ENCODE assay signal across 8 mouse cellular contexts in genomic region chr10:10688907-10689667, GRCm38 (mm10). TPM values are rescaled to one million over a fixed set of nuclear protein-coding genes. Genes with fewer than 3 reads are reported as not detected.
DNase-seq lines count a peak whose midpoint lies in the region; ATAC-seq and TF ChIP-seq lines count a peak whose summit lies in the region.

No protein-coding gene starts in this region.

- H3K36me3 ChIP-seq in kidney, embryonic 15.5 days: no peaks in the 10 kb centered on the region
- no peaks in the 10 kb centered on the region for H3K36me3 ChIP-seq in forebrain, embryonic 16.5 days (ENCODE audit: control insufficient read depth, insufficient read depth)
- H3K36me3 ChIP-seq in myocyte (ENCODE audit: control insufficient read depth, insufficient read depth): no peaks in the 10 kb centered on the region

- H3K4me2 ChIP-seq in kidney, embryonic 15.5 days: peak overlapping the region; percentile 90
- peak overlapping the region; percentile 85 for H3K4me2 ChIP-seq in forebrain, embryonic 16.5 days (ENCODE audit: low read length)
- H3K4me2 ChIP-seq in myocyte (ENCODE audit: low read depth): peak overlapping the region; percentile 74

- peaks cover 25% of the 10 kb centered on the region for H3K27me3 ChIP-seq in kidney, embryonic 15.5 days
- H3K27me3 ChIP-seq in forebrain, embryonic 16.5 days (replicated peaks; ENCODE audit: control insufficient read depth, insufficient read depth, low read length): no peaks in the 10 kb centered on the region
- H3K27me3 ChIP-seq in myocyte (ENCODE audit: control insufficient read depth, insufficient read depth, insufficient read length): no peaks in the 10 kb centered on the region

- no peaks in the 10 kb centered on the region for H3K9me3 ChIP-seq in kidney, embryonic 15.5 days (replicated peaks)
- H3K9me3 ChIP-seq in forebrain, embryonic 16.5 days (ENCODE audit: control insufficient read depth, low read length): no peaks in the 10 kb centered on the region

- H3K9ac ChIP-seq in kidney, embryonic 15.5 days: 0 out of 2 replicates have a peak overlapping the region, but pooled peaks have one; percentile 21
- peak overlapping the region; percentile 49 for H3K9ac ChIP-seq in forebrain, embryonic 16.5 days (replicated peaks; ENCODE audit: low read depth, low read length)

- DNase-seq in kidney, adult 11 months: no peak
- DNase-seq in adrenal gland, postnatal 36 days: peak; percentile 2 to 11
- DNase-seq in left cerebral cortex, postnatal 14 days (ENCODE audit: low spot score in 2 of 2): peak; percentile 33 to 35
- no peak for DNase-seq in c-Kit-positive CD71-positive TER-119-positive erythroid progenitor cells, embryonic 14.5 days (ENCODE audit: low spot score)

- 2% methylated on average over 35 of the region's 35 CpGs for WGBS in kidney, embryonic 15.5 days
- WGBS in forebrain, embryonic 16.5 days: 2% methylated on average over 35 of the region's 35 CpGs

- intact Hi-C loops in left cerebral cortex, postnatal 14 days (cut with DNase I): loop anchor here (10.0 kb wide), 1 partner anchor 74 kb away; no protein-coding TSS in a partner anchor

- H3K4me1 ChIP-seq in kidney, embryonic 15.5 days: peaks cover 11% of the 10 kb centered on the region; the same call in 1 of the 2 replicates
- H3K4me1 ChIP-seq in forebrain, embryonic 16.5 days (replicated peaks; ENCODE audit: control insufficient read depth, insufficient read depth, low read length): peaks cover 12% of the 10 kb centered on the region

- no peaks in the 10 kb centered on the region for H3K79me2 ChIP-seq in myocyte (ENCODE audit: control insufficient read depth, insufficient read depth)

- no peak overlapping the region for H3ac ChIP-seq in myocyte (ENCODE audit: control insufficient read depth, insufficient read length)

- no peak for TF ChIP-seq POLR2A in myocyte (IDR thresholded peaks at IDR 0.05; ENCODE audit: insufficient read length, low read depth)

- ATAC-seq in kidney, embryonic 15.5 days (replicated peaks; ENCODE audit: low FRiP score): peak; percentile 82
- ATAC-seq in forebrain, embryonic 16.5 days: peak; percentile 74
- no peak for ATAC-seq in erythroblast, adult 5-6 weeks (replicated peaks; ENCODE audit: low FRiP score, poor library complexity, severe bottlenecking)

- peak overlapping the region; percentile 45 for H3K4me3 ChIP-seq in kidney, embryonic 15.5 days (replicated peaks)
- peak overlapping the region; percentile 47 for H3K4me3 ChIP-seq in forebrain, embryonic 16.5 days (replicated peaks; ENCODE audit: low read length)
- H3K4me3 ChIP-seq in myocyte: peak overlapping the region; percentile 8

- no peak overlapping the region for H3K27ac ChIP-seq in kidney, embryonic 15.5 days
- H3K27ac ChIP-seq in forebrain, embryonic 16.5 days (ENCODE audit: low read length): no peak overlapping the region

TF ChIP-seq in myocyte, 11 proteins besides CTCF, POLR2A, EP300 and RAD21:
- peak in 1 of 3 experiments; percentile 3 for TF ChIP-seq MYOD1 (IDR thresholded peaks at IDR 0.05; ENCODE audit: control insufficient read depth in 1 of 3, insufficient read length in 2 of 3, low read depth in 2 of 3)
- no peak for TF ChIP-seq E2F4 (IDR thresholded peaks at IDR 0.05; ENCODE audit: insufficient read depth)

RNA-seq across cellular contexts. Expression of gene Gm10944, which starts 7.9 kb away (rescaled TPM):
- polyA plus RNA-seq in kidney, embryonic 15.5 days (2015; fragmentation: Nextera tagmentation; extraction: Ambion mirVana): not detected in 2 replicates
- total RNA-seq in adrenal gland, postnatal 36 days (2021): not detected
- polyA plus RNA-seq in forebrain, embryonic 16.5 days (2015; fragmentation: Nextera tagmentation; extraction: Ambion mirVana): not detected in 2 replicates
- not detected for total RNA-seq in left cerebral cortex, postnatal 14 days (2021)
- polyA plus RNA-seq in myocyte (2012; fragmentation: generic; extraction: Trizol): not detected
- total RNA-seq in erythroblast, adult 5-6 weeks (2015; ENCODE audit: low replicate concordance): not detected in 2 replicates
- not detected in 2 replicates for total RNA-seq in erythroblast, adult 5-6 weeks (2017; ENCODE audit: low replicate concordance)

Comparison
In these comparisons a context has a peak if more than half of its experiments do, and no peak if none do; other contexts are left out.
1. DNase-seq: peak in adrenal gland, postnatal 36 days (2 of 2) and left cerebral cortex, postnatal 14 days (2 of 2); none in kidney, adult 11 months (single experiment) and c-Kit-positive CD71-positive TER-119-positive erythroid progenitor cells, embryonic 14.5 days (single experiment).
2. Peak in every context shown above with its lines, with median percentiles within 50 percentile points of each other: H3K4me2 ChIP-seq and H3K4me3 ChIP-seq.